Mouse (Mus musculus): ENCODE data around the gene Dis3. TPM values are rescaled to one million over a fixed set of nuclear protein-coding genes. Genes with fewer than 3 reads are reported as not detected.
"Not testable (repeated sequence)": the region's sequence is repeated elsewhere in the genome, so short reads cannot be mapped to it uniquely, and the experiment has no call there.

Dis3 gene
- total RNA-seq, 1 experiment from 2014 or later = 27.5 TPM

- DNase-seq = no peak
These were observed 36.5 kb downstream of the Dis3 start for GRCm38 (mm10) chr14:99063091-99063490.

- DNase-seq = no peak
These were observed 39.0 kb downstream of the Dis3 start for GRCm38 (mm10) chr14:99060616-99061015.

GRCm38 (mm10) chr14:99058959-99059586 lies 40.5 kb downstream of the Dis3 start:
- no peak for DNase-seq

GRCm38 (mm10) chr14:99046782-99047181 lies 52.8 kb downstream of the Dis3 start:
- DNase-seq = no peak

GRCm38 (mm10) chr14:99046031-99046781 lies 53.4 kb downstream of the Dis3 start, which contains the start of the genes Mzt1 and Bora:
Gene Mzt1 (minus strand): TSS chr14:99046134.
Gene Bora (plus strand): TSS chr14:99046222.
- peak; percentile 95 for DNase-seq

- DNase-seq = peak; percentile 53
These were observed 54.1 kb downstream of the Dis3 start for GRCm38 (mm10) chr14:99045378-99046030.

GRCm38 (mm10) chr14:99044718-99045117 lies 54.9 kb downstream of the Dis3 start:
- DNase-seq = no peak

GRCm38 (mm10) chr14:99044096-99044495 lies 55.5 kb downstream of the Dis3 start:
- DNase-seq = no peak

GRCm38 (mm10) chr14:99043499-99043898 lies 56.1 kb downstream of the Dis3 start:
- no peak for DNase-seq

- DNase-seq = no peak
These were observed 58.2 kb downstream of the Dis3 start for GRCm38 (mm10) chr14:99041416-99041815.

GRCm38 (mm10) chr14:99039308-99039707 lies 60.3 kb downstream of the Dis3 start:
- DNase-seq = not testable (repeated sequence)

- DNase-seq = no peak
These were observed 61.9 kb downstream of the Dis3 start for GRCm38 (mm10) chr14:99037703-99038102.

GRCm38 (mm10) chr14:99036039-99036438 lies 63.5 kb downstream of the Dis3 start:
- no peak for DNase-seq

GRCm38 (mm10) chr14:99034851-99035250 lies 64.7 kb downstream of the Dis3 start:
- DNase-seq = not testable (repeated sequence)

- DNase-seq = no peak
These were observed 67.0 kb downstream of the Dis3 start for GRCm38 (mm10) chr14:99032596-99032995.

- no peak for DNase-seq
These were observed 68.2 kb downstream of the Dis3 start for GRCm38 (mm10) chr14:99031337-99031873.

GRCm38 (mm10) chr14:99029987-99030386 lies 69.6 kb downstream of the Dis3 start:
- no peak for DNase-seq

Other genes starting within 250 kb of the Dis3 start
- gene Rpl36a-ps1, start 105.5 kb downstream of the Dis3 start, total RNA-seq (2021) = 4.0 and 6.8 TPM in 2 replicates
- gene Mzt1, start 53.6 kb downstream of the Dis3 start, total RNA-seq (2021) = 25.3 and 29.9 TPM in 2 replicates
- 4.9 and 5.9 TPM in 2 replicates for gene Bora, start 53.5 kb downstream of the Dis3 start, total RNA-seq (2021)
- gene Pibf1, start 346 bp downstream of the Dis3 start, total RNA-seq (2021) = 10.2 and 11.8 TPM in 2 replicates
- gene Klf5, start 198.9 kb upstream of the Dis3 start, total RNA-seq (2021) = 7.6 and 8.8 TPM in 2 replicates

All from adrenal gland, postnatal 14 days (tissue).